Mouse (Mus musculus) bone marrow, adult 2 months (tissue): ENCODE measurements around the gene Dusp28.

Experiments
- CTCF ChIP-seq: fragments of 200-500 bp; IDR thresholded peaks from 2 replicates; pipeline ENCODE4 v1.5.1; 2011; ENCODE audit warnings: low read length, control low read depth; ENCODE audit not compliant: control insufficient read depth, insufficient read depth
- POLR2A ChIP-seq: fragments of 200-500 bp; IDR thresholded peaks from 2 replicates; pipeline ENCODE4 v1.6.1; 2011; ENCODE audit warnings: low read depth, mild to moderate bottlenecking, control low read depth, low read length, borderline replicate concordance; ENCODE audit not compliant: control insufficient read depth

GRCm38 (mm10) chr1:92866170-92866569 lies 40.6 kb upstream of the Dusp28 start:
- no peak for TF ChIP-seq CTCF
- no peak for TF ChIP-seq POLR2A
